Mouse (Mus musculus) liver (tissue): ENCODE data around the gene Rbbp8nl.

ENCODE experiments used
- DNase-seq: peaks from one replicate; pipeline ENCODE4 v3.0.0-alpha.2; 2020; ENCODE audit warnings: mixed read lengths

The Rbbp8nl gene

DNA sequence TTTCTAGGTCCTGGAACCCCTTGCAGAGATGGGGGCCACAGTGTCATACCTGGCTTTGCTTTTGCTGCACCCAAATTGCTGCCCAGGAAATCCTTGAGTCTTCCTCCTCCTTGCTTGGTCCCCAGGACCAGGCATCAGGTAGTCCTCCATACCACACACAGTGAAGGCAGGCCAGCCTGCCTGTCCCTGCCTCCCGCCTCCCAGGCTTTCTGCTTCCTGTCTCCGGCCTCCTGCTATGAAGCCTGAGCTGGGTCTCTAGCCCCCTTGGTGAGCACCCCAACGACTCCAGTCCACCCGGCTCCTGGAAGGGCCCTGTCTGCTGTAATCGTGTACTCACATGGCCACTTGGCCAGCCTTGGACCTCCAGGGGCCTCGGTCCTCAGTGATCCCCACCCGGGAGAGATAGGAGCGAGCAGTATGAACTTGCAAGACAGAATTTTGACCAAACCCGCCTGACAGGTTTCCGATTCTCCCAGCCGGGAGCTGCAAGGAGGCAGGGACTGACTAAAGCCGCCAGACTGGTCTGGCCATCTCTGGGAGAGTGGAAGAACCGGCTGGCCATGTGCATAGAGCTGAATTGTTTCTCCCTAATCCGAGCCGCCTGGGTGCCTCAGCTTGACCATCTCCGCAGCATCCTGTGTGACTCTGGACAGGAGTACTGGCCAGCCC, at the start of gene Rbbp8nl:
TSS of gene Rbbp8nl (minus strand) at position 440 of the 669 bp plus-strand sequence.
- DNase-seq = no peak

DNA sequence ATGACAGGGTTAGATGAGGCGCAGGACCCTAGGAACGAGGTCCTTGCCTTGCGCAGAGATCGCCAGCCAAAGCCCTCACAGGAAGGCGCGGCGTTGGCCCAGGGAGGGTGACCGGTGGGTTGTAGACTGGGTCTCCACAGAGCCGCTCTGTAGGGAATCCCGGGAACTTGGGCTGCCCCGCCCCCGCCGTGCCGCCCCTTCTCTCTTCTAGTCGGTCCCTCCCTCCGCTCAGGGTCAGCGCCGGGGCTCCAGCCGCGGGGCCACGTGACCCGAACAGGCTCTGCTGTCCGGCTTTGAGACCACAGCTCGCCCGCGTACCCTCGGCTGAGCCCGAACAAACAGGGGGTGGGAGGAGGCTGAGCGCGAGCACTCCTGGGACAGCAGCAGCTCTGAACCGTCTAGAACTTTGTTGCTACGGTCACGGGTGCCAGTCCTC, 44.9 kb upstream of the Rbbp8nl start, which contains the start of gene Gata5:
TSS of gene Gata5 (minus strand) at position 149 of the 436 bp plus-strand sequence.
- peak; percentile 68 for DNase-seq

DNA sequence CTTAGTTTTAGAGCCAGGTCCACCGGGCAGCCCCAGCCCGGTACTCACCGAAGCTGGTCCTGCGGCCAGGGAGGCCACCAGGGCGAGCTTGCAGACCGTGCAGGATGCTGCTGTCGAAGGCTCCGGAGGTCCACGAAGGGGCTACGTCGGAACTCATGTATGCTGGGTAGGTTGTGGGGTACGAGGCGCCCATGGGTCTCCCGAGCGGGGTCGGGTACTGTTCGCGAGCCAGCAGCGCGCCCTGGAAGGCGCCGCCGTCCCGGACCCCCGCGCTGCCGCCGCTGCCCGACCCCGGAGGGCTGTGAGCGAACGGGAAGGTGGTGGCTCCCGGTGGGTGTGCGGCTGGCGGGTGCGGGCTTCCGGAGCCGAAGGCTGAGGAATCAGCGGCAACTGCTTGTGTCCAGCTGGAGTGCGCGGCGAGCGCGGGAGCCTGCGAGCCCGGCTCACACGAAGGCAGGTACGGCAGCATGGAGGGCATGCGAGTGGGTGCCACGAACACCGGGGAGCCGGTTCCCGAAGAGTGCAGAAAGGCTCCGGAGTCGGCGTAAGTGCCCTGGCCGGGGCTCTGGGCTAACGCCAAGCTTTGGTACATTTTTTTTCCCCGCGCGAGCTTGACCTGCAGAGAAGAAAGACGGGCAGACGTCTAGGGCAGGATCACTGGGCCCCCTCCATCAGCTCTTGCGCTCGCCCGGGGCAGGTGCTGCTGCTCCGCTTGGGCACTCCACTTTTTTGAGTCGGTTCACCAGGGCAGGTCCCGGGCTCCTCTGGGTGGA, 44.3 kb upstream of the Rbbp8nl start:
- no peak for DNase-seq

GRCm38 (mm10) chr2:180329466-180329865, 39.8 kb upstream of the Rbbp8nl start:
- DNase-seq = no peak

DNA sequence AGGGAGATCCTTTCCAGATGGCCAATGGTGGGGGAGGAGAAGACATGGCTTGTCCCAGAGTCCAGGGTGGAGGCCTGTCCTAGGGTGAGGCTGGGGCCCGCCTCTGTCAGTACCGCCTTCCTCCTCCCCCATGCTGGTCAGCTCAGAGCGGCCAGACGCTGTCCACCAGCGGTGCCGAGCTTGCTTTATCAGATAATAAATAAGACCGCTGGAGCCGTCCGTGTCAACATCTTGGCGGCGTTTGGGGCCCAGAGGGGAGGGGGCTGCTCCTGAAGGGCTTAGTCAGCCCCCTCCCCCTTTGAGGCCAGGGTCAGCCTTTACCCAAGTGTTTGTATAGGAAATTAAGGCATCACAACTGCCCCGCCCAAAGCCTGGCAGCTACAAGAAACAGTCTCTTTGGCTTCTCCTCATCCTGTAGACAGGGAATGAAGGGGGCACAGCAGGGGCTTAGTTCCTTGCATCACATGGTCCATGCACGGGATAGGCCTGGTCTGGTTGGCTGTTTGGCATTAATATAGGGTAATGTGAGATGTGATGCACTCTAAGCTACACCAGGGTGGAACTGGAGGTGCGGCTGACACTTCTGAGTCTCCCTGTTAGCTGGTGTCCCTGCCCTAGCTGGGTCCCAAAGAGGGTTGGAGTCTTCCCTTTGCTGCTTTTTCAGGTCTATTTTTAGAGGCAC, 33.1 kb upstream of the Rbbp8nl start:
- DNase-seq = peak; percentile 29

- no peak for DNase-seq
Measured at GRCm38 (mm10) chr2:180320216-180320615, 30.5 kb upstream of the Rbbp8nl start.

- DNase-seq = no peak
Measured at GRCm38 (mm10) chr2:180317591-180317990, 27.9 kb upstream of the Rbbp8nl start.

GRCm38 (mm10) chr2:180314292-180314691, 24.6 kb upstream of the Rbbp8nl start:
- DNase-seq = no peak

- no peak for DNase-seq
Measured at GRCm38 (mm10) chr2:180311147-180311546, 21.5 kb upstream of the Rbbp8nl start.

GRCm38 (mm10) chr2:180307680-180308079, 18.0 kb upstream of the Rbbp8nl start:
- no peak for DNase-seq

DNA sequence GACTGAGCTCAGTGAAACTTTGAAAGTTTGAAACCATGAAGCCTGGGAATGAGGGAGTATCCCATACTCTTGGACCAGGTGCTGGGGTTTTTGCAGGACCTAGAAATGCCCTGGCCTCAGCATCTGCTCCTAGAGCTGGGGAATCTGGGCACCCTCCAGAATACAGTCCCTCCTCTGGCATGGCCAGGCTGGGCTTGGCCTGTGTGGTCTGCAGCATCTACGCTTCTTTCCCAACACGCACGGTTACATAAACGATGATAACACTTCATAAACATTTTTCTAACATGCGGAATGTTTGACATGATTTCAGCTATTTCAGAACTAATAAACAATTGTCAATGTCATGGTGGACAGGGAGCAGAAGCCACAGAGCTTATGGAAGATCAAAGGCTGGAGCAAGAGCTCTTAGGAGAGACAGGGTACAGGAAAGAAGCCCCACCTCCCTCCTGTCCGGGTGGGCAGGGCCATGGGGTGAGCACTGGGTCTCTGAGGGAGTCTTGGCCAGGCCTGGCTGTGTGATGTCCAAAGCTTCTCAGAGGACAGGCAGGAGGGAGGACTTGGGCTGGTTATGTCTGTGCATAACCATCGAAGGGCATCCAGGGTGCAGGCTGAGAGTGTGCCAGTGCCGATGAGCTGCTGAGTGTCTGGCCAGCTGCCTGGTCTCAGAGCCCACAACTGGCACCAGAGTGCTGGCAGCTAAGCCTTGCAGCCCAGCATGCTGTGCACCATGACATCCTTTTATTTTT, 16.9 kb upstream of the Rbbp8nl start:
- no peak for DNase-seq

- no peak for DNase-seq
Measured at GRCm38 (mm10) chr2:180306009-180306408, 16.3 kb upstream of the Rbbp8nl start.

- no peak for DNase-seq
Measured at GRCm38 (mm10) chr2:180305490-180305889, 15.8 kb upstream of the Rbbp8nl start.

- DNase-seq = no peak
Measured at GRCm38 (mm10) chr2:180304554-180304953, 14.9 kb upstream of the Rbbp8nl start.

GRCm38 (mm10) chr2:180303468-180303867, 13.8 kb upstream of the Rbbp8nl start:
- no peak for DNase-seq

DNA sequence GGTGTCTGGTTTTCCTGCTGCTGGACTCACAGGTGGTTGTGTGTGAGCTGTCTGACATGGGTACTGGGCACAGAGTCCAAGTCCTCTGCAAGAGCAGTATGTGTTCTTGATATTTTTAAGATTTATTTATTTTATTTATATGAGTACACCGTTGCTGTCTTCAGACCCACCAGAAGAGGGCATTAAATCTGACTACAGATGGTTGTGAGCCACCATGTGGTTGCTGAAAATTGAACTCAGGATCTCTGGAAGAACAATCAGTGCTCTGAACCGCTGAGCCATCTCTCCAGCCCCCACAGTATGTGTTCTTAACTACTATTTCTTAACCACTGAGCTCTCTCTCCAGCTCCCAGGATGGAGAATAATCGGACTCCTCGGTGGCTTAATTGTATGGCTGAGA, 12.5 kb upstream of the Rbbp8nl start:
- DNase-seq = no peak

DNA sequence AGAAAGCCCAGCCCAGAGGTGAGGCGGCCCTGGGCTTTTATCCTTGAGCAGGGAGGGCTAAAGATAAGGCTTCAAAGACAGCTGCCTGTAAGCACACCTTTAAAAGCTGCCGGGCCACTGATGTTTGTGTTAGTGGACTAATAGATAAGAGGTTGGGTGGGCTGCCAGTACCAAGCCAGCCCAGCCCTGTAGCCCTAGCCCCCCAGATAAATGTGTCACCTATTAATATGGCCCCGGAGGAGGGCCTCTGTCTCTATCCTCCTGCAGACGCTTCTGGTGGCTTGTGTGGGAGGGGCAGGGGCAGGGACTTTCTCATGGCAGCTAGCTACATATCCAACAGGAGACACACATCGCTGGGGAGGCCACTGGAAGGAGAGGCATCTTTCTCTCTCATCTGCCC, 11.1 kb upstream of the Rbbp8nl start:
- peak; percentile 33 for DNase-seq

DNA sequence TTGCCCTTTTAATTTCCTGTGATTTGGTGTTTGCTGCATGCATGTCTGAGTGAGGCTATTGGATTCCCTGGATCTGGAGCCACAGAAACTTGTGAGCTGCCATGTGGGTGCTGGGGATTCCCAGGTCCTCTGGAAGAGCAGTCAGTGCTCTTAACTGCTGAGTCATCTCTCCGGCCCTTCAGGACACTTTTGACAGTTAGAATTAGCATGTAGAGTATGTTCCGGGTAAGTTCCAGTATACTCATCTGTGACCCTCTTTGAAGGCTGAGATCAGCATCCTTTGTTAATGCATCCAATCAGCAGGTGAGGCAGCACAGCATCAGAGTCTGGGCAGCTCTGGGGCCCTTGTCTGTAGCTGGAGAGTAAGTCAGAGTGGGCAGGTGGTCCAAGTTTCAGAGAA, 10.6 kb upstream of the Rbbp8nl start:
- no peak for DNase-seq

DNA sequence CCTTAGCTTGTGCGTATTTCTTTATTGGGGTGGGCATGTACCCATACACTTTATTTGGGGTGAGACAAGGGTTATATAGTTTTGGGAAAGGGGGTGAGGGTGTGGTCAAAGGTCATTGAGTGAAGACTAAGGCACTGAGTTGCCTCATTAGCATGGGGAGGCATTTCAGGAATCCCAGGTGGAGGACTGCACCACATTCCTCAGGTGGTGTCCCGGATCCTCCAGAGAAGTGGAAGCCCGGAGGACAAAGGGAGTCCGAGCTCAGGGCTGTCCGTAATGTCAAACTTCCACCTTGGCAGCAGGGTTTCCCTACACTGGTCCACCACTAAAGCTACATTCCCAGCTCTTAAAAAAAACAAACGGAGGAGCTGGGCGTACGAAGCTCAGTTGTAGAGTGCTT, 3.2 kb upstream of the Rbbp8nl start:
- DNase-seq = no peak

DNA sequence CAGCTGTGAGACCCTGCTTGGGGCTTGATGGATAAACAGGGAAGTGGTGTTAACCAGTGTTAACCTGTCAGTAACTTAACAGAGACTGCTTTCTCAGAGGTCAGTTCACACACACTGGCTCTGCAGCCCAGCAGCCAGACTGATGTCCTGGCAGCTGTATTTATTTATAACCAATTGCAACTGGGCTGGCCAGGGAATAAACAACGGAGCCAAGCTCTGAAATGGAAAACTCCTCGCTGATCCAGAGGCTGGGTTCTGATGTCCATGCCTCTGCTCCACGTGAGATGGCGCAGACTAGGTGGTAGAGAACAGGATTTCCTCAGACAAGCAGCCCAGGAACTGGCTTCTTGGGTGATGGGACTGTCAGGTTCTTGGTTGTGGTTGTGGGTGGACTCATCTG, 2.3 kb upstream of the Rbbp8nl start:
- DNase-seq = no peak

DNA sequence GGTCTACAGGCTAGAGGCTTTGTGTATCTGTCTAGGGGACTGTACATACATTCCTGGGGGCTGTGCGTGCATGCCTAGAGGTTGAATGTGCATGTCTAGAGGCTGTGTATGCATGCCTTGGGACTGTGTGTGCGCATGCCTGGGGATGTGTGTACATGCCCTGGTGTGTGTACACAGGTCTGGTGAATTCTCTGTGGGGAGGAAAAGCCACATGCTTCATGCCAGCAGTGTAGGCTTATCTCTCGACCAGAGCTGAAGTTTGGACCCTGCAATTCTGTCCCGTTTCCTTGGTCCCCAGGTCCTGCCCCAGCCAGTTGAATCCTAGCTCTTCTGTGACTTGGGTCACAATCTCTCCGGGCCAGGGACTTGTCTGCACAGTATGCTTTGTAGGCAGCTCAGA, 1.9 kb upstream of the Rbbp8nl start:
- no peak for DNase-seq

DNA sequence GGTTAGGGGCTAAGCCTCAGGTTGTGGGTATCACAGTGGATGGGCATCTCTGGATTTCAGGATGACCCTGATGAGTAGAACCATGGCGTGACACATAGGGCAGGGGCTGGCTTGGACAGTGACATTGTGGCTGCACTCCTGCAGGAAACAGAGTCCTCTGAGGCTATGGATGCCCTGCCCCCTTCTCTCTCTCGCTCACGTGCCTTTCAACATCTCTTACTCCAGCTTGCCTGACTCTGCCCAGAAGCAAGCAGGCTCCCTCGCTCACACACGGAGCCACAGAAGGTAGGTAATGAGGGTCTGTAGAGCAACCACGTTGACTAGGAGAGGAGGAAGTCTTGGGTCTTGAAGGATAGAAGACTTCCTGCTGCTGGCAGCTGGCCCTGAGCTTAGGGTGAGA, 824 bp upstream of the Rbbp8nl start:
- DNase-seq = no peak

GRCm38 (mm10) chr2:180288966-180289365, 713 bp downstream of the Rbbp8nl start:
- DNase-seq = no peak
